Mouse (Mus musculus): Measurements from ENCODE around the gene Fam120b.
"Not testable (repeated sequence)": the region's sequence is repeated elsewhere in the genome, so short reads cannot be mapped to it uniquely, and the experiment has no call there.

Gene Fam120b

DNA sequence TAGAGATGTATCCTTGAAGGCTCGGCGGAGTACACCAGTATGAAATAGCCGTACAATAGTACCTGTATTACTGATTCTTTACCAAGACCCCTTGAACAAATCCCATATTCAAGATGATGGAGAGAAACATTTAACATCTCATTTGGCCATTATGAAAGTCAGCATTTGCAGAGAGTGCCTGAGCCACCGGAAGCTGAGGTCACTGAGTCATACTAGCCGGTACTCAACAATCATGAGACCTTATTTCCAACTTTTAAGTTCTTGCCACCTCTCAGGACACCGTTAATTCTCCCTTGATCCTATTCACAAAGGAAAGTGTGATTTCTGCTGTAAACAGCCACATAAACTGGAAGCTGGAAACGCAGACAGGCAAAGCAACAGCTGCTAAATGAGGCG is 44.1 kb downstream of the Fam120b start:
- DNase-seq, result no peak

GRCm38 (mm10) chr17:15440463-15441121 is 44.6 kb downstream of the Fam120b start:
- DNase-seq, result no peak

GRCm38 (mm10) chr17:15445421-15445820 is 49.4 kb downstream of the Fam120b start:
- DNase-seq, result no peak

DNA sequence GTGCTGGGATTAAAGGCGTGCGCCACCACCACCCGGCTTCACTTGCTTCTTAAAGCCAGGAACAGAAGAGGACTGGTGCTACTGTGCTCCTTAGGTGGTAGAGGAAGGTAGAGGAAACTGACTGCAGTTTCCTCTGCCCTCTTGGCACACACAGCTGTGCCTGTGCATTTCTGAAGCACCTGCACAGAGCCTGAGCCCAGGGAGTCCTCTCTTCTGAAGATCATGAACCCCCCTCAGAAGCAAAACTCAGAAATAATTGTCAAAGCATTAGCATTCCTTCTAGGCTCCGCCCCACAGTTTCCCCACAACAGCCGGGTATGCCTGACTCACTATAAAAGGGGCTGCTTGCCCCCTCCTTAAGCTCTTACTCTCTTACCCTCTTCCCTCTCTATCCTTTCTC is 51.8 kb downstream of the Fam120b start:
- no peak for DNase-seq

- not testable (repeated sequence) for DNase-seq
Observed at GRCm38 (mm10) chr17:15449144-15449543, 53.1 kb downstream of the Fam120b start.

DNA sequence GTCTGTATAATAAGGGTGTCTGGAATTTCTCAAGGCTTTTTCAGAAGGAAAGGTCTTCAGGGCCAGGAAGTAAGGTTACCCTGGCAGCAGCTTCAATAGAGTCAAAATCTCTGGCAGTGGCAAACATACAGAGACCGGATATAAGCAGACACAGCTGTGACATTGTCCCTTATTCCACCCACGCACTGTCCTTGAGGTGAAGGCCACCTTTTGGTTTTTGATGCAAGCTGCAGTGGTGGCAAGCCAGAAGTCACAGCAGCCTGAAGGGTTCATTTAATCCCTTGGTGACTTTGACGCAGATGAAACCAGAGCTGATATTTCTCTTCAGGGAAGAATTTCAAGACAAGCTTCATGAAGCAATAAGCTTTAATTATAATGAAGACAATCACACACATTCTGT is 53.6 kb downstream of the Fam120b start:
- no peak for DNase-seq

DNA sequence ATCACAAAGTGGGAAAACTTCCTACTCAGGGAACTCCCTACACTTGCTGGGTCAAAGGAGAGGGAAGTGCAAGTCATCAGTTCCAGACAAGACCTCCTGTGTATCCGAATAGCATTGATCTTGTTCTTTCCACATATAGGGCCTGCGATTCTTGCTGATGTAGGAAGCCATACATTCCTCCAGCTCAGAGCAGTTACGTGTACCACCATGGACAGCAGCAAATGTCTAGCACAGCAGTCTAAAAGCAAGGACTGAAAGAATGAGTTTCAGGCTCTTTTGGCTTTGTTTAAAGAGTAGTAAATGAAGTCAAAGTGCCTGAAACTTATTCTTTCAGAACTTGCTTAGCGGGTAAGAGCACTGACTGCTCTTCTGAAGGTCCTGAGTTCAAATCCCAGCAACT is 59.2 kb downstream of the Fam120b start:
- DNase-seq, result no peak

DNA sequence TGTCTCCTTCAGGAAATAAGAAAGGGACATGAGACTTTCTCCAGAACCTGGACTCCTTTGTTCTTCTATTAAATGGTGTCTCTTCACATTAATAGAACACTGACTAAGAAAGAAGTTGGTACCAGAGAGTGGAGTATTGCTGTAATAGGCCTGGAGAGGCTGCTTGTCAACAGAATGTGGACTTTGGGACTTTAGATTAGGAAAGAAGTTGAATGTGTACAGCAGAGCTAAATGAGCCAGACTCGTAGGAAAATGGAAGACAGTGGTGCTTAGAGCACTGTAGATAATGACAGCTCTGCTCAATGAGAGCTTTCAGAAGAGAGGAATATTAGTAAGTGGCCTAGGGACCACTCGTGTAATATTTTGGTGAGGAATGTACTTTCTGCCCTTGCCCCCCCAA is 60.6 kb downstream of the Fam120b start:
- no peak for DNase-seq

DNA sequence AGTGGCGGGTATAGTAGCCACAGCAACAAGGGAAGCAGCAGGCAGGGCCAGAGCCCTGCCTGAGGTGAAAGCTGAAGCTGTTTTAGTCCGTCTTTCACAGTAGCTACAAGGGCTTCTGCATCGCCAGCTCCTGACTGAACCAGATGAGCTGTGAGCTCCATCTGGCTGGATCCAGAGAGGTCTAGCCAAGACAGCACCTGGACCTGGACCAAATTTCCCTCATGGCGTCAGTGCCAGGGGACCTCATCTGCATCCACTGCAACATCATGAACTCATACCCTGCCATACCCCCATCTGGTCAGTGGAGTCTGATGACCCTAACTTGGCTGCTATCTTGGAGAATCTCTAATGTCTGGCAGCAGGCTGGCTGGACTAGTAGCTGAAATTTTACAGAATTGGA is 63.8 kb downstream of the Fam120b start:
- DNase-seq, result no peak

DNA sequence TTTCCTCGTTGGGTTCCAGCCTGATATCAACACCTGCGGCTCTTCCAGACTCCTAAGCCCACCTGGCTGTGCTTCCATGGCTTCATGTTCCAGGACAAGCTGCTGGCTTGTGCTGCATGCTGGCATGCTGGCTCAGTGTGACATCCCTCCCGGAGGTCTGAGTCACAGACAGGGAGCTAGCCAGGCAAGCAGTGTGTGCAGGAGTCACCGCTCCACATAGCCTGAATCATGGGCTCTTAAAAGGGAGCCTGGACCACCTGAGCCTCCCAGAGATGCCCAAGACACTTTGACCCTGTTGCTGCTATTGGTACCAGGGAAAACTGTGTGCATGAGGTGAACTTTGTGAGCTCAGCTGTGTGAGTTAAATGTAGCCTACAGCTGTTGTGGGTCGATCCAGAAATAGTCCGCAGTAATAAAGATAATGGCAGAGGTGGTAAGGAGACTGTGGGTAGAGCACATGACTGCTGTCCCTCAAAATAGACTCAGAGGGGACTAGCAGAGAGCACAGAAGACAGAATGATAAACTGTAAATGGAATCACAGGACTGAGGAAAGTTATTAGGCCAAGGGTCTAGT is 66.0 kb downstream of the Fam120b start:
- no peak for DNase-seq

GRCm38 (mm10) chr17:15467669-15468068 is 71.7 kb downstream of the Fam120b start:
- DNase-seq, result peak; percentile 76

DNA sequence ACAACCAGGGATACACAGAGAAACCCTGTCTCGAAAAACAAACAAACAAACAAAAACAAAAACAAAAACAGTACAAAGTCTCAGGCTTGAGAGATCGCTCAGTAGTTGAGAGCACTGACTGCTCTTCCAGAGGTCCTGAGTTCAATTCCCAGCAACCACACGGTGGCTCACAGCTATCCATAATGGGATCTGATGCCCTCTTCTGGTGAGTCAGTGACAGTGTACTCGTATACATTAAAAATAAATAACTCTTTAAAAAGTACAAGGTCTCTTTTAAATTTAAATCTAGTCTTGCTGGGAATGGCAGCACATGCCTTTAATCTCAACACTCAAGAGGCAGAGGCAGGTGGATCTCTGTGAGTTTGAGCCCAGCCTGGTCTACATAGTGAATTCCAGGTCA is 76.7 kb downstream of the Fam120b start:
- no peak for DNase-seq
